Mouse (Mus musculus) right cerebral cortex, postnatal 10 days (tissue): ENCODE data around the gene Hpcal1.

ENCODE experiments used
- DNase-seq, 2 experiments: peaks; one replicate each; pipeline ENCODE4 v3.0.0; 2021; ENCODE audit warnings: low spot score in 2 of 2

The Hpcal1 gene

GRCm38 (mm10) chr12:17686116-17686515, 4.5 kb upstream of the Hpcal1 start:
- no peak for DNase-seq

DNA sequence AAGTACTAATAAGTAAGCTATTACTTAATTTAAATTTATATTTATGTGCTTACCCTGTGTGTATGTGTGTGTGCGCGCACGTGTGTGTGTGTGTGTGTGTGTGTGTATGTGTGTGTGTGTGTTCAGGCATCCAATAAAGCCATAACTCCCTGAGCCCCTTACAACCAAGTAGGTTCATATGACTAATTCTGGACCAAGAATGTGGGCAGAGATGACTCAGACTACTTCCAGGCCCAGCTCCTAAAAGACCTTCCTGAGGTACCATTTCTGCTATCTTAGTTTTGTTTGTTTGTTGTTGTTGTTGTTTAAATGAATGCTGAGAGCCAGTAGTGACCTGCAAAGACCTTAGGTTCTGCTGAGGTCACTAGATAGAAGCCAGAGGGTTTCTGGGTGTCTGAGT, 1.7 kb upstream of the Hpcal1 start:
- DNase-seq, result no peak

- peak in 1 of 2 experiments; percentile 45 for DNase-seq
These were observed 609 bp upstream of the Hpcal1 start for GRCm38 (mm10) chr12:17689931-17690563.

- DNase-seq, result no peak
These were observed 742 bp downstream of the Hpcal1 start for GRCm38 (mm10) chr12:17691320-17691876.

DNA sequence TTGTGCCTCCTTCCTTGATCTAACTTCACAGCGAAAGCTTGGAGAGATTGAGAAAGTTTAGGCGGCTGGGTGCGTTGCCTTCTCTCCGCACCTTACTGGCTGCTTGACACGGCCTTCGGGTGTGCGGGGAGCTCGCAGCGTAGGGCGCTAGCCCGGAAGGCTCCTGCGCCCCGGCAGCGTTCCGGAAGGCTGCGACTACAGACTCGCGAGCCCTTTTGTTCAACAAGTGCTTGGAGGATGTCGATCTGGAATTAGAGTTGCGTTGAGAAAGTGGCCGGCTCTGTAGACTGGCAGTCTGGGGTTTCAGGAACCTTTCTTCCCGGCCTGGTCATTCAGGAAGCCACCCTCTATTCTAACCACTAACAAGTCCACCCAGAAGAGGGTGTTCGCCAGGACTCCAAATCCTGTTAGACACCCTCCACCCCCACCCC, 1.2 kb downstream of the Hpcal1 start:
- no peak for DNase-seq

DNA sequence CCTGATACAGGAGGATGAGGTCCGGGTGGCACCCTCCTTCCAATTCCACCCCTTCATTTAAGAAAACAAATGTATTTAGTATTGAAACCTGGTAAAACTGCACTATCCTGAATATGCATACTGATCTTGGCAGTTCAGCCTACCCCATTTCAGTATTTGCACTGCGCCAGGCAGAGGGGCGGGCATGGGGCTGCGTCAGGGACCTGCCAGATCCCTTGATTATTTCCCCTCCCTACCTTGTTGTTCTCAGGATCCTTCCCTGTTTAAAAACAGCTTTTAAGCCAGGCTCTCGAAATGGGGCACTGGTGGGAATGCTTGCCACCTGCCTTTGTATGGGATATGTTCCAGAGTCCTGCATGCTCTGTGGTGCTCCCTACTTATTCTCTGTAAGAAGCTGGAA, 1.7 kb downstream of the Hpcal1 start:
- no peak for DNase-seq

DNA sequence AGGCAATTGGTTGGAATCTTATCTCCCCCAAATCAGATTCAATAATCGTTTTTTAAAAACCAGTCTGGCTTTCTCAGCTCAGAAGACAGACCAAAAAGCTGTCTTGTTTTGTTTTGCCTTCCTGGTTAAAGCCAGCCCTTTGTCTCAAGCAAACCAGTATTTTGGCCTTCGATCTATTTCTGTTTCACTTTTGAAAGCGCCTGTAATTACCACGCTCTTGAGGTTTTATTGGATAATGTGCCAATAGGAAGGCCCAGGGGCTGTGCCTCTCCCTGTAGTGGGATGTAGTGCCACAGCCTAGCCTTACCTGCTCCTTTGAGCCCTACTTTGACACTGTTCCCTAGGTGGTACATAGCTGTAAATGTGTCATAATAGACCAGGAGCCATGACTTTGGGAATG, 2.3 kb downstream of the Hpcal1 start:
- no peak for DNase-seq

DNA sequence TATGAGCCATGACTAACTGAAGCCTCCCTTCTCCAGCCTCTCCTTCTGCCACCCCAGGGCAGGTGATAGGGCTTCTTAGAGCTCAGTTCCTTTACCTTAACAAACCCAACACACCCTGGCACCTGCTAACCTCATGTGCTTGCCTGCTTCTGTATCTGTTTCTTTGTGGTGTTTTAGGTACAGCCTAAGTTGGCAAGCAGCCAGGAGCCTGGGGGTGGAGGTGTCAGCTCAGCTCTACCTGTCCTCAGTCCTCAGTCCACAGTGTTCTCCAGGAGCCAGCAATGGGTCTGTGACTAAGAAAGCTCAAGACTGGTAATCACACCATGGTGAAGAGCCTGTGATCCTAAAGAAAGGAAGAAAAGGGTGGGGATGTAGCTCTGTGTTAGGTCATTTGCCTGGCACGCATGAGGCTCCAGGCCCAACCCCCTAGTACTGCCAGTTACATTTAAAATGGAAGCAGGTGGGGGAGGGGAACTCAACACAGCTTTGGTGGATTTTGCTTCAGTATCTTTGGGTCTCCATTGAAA, 4.0 kb downstream of the Hpcal1 start:
- DNase-seq, result no peak

GRCm38 (mm10) chr12:17696395-17696794, 5.7 kb downstream of the Hpcal1 start:
- no peak for DNase-seq

GRCm38 (mm10) chr12:17698934-17699333, 8.3 kb downstream of the Hpcal1 start:
- no peak for DNase-seq

DNA sequence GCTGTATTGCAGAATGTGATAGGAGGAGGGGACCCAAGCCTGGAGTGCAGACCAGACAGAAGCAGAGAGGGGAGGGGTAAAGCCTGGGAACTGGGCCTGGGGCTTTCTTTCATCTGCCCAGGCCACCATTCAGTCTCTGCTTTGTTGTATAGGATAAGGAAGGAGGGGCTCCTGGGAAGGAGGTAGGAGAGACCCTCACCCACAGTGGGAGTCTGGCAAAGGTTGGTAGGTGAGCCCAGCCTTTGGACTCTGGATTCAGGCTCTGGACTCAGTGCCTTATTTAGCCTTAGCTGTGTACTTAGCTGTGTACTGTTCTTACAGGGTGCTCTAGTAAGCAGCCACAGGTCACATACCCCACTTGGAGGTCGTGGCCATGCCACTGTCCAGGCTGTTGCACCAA, 8.8 kb downstream of the Hpcal1 start:
- DNase-seq, result no peak

DNA sequence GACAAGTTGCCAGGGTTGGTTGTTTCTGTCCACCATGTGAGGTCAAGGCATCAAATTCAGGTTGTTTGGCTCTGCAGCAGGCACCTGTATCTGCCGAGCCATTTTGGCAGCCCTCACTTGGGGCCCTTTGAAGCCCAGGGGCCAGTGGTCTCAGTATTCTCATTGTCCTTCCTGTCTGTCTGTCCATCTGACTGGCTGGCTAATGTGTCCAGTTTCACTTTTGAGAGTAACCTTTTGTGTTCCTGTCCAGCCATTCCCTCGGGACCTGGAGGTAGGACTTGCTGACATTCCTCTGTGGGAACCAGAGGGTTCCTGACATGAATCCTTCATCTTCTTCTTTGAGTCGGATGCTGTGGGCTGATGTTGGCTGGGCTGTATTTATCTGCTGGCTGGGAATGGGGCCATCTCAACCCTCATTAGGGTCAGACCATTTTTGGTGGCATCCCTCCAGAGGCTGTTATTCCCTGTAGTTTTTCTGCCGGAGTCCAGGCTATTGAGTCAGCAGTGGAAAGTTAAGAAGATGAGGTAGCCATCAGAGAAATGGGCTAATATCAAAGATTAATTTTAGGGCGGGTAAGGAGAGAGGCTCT, 10.6 kb downstream of the Hpcal1 start:
- no peak for DNase-seq

DNA sequence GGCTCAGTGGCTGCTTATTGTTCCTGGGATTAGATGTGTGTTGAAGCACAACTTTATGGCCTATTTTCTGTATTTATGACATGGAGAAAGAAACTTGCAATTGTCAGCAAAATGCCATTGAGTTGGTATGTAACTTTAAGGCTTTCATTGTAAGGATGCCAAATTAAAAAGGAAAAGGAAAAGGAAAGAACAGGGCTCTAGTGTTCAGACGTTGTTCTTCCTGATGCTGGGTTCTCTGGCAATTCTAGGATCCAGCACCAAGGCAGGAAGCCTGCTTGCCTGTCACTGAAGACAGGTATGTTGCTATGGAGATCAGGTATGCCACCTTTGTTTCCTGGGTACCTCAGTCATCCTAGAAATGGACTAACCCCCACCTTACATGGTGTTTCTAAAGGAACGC, 11.1 kb downstream of the Hpcal1 start:
- DNase-seq, result no peak

DNA sequence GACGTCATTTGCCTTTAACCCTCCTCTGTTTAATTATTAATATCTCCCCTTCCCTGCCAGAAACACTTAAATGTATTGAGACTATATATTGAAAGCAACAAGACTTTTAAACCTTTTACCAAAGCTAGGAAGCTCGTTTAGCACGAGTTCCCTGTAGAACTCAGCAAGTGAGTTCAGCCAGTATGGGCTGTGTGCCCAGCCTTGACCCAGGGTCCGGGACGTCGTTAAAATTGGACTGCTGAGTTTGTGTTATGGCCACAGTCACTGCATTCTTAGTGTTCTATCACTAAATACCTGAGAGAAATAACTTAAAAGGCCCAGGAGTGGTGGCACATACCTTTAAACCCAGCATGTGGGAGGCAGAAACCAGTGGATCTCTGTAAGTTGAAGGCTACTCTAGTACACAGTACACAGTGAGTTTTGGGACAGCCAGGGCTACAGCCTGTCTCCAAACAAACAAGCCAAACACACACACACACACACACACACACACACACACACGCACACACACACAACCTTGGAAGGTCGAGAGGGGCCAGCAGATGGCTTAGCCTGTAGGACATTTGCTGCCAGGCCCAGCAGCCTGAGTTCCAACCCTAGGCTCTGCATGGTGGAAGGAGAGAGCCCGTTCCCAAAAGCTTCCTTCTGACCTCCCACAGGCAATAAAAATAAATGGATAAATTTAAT, 11.7 kb downstream of the Hpcal1 start:
- no peak for DNase-seq

DNA sequence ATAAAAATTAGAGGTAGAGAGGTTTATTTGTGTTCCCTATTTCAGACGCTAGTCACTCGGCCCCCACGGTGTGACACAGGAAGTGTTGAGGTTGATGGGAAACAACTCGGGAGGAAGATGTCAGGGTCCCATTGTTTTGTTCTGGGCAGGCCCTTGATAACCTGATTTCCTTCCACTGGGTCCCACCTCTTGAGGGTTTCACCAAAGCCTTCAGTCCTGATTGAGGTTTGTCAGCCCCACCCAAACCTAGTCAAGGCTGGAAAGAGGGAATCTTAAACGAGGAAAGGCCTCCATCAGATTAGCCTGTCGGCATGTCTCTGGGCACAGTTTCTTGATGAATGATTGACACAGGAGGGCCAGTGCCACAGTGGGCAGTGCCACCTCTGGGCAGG, 12.3 kb downstream of the Hpcal1 start:
- no peak for DNase-seq

DNA sequence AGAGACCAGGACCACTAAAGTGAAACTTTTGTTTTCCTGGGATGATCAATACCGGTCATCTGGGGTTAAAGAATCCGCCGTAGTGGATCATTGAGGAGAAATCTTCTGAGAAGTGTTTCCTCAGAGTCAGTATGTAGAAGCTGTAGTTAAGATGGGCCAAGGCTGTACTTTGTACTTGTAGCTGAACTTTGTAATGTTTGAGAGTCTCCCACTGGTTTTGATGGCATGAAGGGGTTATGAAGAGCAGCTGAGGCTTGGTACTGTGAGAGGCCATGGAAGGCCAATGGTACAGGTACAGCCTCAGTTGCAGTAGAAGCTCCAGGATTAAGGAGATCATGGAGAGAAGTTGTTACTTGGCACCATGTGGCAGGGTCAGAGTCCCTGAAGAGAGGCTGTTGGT, 13.2 kb downstream of the Hpcal1 start:
- no peak for DNase-seq

- DNase-seq, result no peak
These were observed 16.8 kb downstream of the Hpcal1 start for GRCm38 (mm10) chr12:17707472-17707871.

DNA sequence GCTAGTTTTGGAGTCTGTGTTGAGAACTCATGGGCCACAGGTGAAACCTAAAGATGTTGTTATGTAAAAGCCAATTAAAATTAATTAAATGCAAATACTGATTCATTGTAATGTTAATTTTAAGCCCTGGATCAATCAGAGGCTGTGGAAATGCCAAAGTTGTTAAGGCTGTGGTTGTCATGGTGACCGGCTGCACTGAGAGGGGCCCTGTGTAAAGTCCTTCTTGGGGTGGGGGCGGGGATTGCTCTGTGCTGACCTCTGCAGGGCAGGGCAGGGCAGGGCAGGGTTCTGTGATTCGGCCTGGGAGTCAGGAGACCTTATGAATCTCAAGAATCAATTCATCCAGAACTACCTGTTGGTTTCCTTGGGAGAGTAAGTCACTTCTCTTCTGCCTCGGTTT, 18.8 kb downstream of the Hpcal1 start:
- DNase-seq, result no peak

DNA sequence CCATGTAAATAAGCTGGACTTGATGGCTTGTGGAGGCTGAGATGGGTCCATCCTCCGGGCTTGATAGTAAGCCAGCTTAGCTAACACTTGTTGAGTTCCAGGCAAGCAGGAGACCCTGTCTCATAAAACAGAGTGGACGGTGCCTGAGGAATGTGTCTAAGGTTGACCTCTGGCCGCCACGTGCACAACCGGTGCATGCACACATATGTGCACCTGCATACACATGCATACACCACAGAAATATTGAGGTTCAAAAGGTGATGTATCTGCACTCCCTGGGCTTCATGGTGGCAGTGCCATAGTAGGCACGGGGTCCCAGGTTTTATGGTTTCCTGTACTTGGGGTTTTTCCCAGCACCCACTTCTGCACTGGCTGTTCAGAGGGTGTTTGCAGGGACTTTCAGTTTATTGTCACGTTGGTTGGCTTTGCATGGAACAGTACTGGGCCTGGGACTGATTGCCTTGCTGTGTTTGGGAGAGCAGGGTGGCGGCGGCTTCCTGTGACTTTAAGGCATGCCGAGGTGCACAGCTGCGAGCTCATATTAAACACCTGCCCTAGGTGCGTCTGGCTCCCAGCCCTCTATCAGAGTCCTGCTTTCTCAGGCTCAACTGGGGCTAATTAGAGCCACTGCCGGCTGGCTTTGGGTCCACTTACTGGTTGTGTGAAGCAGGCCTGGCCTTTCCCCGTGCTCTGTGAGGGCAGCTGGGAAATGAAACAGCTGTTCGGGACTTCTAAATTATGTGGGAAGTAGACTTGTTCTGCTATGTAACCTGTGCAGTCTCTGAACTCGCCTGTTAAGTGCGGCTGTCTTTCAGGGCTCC, 19.5 kb downstream of the Hpcal1 start:
- no peak for DNase-seq

- DNase-seq, result no peak
These were observed 20.1 kb downstream of the Hpcal1 start for GRCm38 (mm10) chr12:17710747-17711092.

GRCm38 (mm10) chr12:17711731-17712388, 21.2 kb downstream of the Hpcal1 start:
- peak in 1 of 2 experiments; percentile 29 for DNase-seq
